Mouse (Mus musculus) midbrain, embryonic 13.5 days (tissue): Measurements from ENCODE around the gene Ust. TPM values are rescaled to one million over a fixed set of nuclear protein-coding genes. Genes with fewer than 3 reads are reported as not detected.
"Not testable (repeated sequence)": the region's sequence is repeated elsewhere in the genome, so short reads cannot be mapped to it uniquely, and the experiment has no call there.

ENCODE experiments used
- ATAC-seq: fragments of 200-750 bp; cut with Nextera tagmentation; 2 replicates; pipeline ENCODE4 v1.8.0; 2017; ENCODE audit warnings: mild to moderate bottlenecking, moderate TSS enrichment, moderate library complexity
- H3K27ac ChIP-seq: fragments of 300-500 bp; sonication (generic); 2 replicates; pipeline ENCODE4 v1.5.1; 2015; ENCODE audit warnings: inconsistent platforms, mild to moderate bottlenecking, moderate library complexity
- H3K27me3 ChIP-seq: fragments of 300-500 bp; sonication (generic); 2 replicates; pipeline ENCODE4 v1.6.1; 2015; ENCODE audit warnings: mild to moderate bottlenecking, inconsistent platforms
- H3K36me3 ChIP-seq: fragments of 300-500 bp; sonication (generic); 2 replicates; pipeline ENCODE4 v1.6.1; 2015; ENCODE audit warnings: mild to moderate bottlenecking, inconsistent platforms
- H3K4me1 ChIP-seq: fragments of 300-500 bp; sonication (generic); replicated peaks from 2 replicates; pipeline ENCODE4 v1.6.1; 2015; ENCODE audit warnings: inconsistent platforms
- H3K4me2 ChIP-seq: fragments of 300-500 bp; sonication (generic); replicated peaks from 2 replicates; pipeline ENCODE4 v1.6.1; 2015; ENCODE audit warnings: moderate library complexity, mild to moderate bottlenecking, inconsistent platforms
- H3K4me3 ChIP-seq: fragments of 300-500 bp; sonication (generic); replicated peaks from 2 replicates; pipeline ENCODE4 v1.5.1; 2015; ENCODE audit warnings: mild to moderate bottlenecking, inconsistent platforms
- H3K9ac ChIP-seq: fragments of 300-500 bp; sonication (generic); replicated peaks from 2 replicates; pipeline ENCODE4 v1.6.1; 2015; ENCODE audit warnings: mild to moderate bottlenecking, inconsistent platforms
- H3K9me3 ChIP-seq: fragments of 300-500 bp; sonication (generic); 2 replicates; pipeline ENCODE4 v1.6.1; 2016; ENCODE audit warnings: mild to moderate bottlenecking, inconsistent platforms
- WGBS: fragments of 180-500 bp; shearing (Covaris S2); methylation state at CpG from one replicate; pipeline ENCODE4 v1.1.7; 2015; 5-methylcytosine and 5-hydroxymethylcytosine counted together
- polyA plus RNA-seq: library from polyadenylated mRNA; unstranded; fragments of >200 nt; fragmentation: Nextera tagmentation; extraction: Ambion mirVana; gene quantifications from 2 replicates; pipeline ENCODE4 v1.2.1, GENCODE M21; 2015

Ust gene
- 2.6 and 2.7 TPM in 2 replicates for polyA plus RNA-seq

DNA sequence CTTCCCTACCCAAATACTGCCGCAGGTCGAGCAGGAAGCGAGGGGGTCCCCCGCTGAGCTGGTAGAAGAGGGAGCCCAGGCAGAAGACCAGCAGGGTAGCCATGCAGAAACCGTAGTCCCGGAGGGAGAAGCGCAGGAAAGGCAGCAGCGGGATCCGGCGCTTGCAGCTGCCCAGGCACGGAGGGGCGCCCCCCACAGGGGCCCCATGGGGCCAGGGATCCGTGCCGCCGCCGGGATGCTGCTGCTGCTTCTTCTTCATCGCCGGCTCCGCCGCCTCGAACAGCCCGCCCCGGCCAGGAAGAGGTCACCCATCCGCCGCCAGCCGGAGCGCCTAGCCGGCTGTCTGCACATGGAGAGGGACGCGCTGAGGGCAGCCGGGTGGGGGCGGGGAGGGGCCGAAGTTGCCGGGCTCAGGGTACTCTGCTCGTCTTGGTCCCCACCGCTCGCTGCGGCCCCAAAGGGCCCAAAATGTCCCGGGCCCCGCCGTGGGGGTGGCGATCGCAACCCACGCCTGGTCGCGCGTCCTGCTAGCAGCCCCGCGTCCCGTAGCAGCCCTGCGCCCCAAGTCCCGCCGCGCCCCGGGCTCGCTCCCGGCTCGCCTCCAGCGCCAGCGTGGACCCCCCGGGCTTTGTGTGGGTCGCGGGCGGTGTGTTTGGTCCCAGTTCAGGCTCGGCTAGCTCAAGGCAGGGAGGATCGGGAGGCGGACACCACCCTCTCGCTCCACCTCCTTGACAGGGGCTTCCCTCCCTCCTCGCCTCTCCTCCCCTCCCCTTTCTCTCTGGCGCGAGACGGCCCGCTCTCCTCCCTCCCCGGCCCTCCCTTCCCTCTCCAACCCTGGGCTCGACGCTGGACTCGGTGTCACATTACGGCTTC lies at the start of gene Ust:
TSS of gene Ust (minus strand) at position 685 of the 873 bp plus-strand sequence.
- H3K4me3 ChIP-seq, result peak within 1 kb of the TSS; percentile 80
- H3K27ac ChIP-seq, result no peak within 1 kb of the TSS
- ATAC-seq, result peak; percentile 91
- peaks cover 13% of the 10 kb centered on the region for H3K4me1 ChIP-seq
- peak within 1 kb of the TSS; percentile 81 for H3K9ac ChIP-seq
- H3K36me3 ChIP-seq, result no peaks in the 10 kb centered on the region
- H3K9me3 ChIP-seq, result peaks cover 5% of the 10 kb centered on the region; the same call in 1 of the 2 replicates
- H3K4me2 ChIP-seq, result peak within 1 kb of the TSS; percentile 96
- under 1% methylated on average over 66 of the region's 78 CpGs for WGBS
- H3K27me3 ChIP-seq, result peaks cover 35% of the 10 kb centered on the region

GRCm38 (mm10) chr10:8561366-8561765 lies 42.7 kb upstream of the Ust start:
- ATAC-seq, result no peak

GRCm38 (mm10) chr10:8559566-8559965 lies 40.9 kb upstream of the Ust start:
- not testable (repeated sequence) for ATAC-seq, H3K4me3 ChIP-seq, H3K9ac ChIP-seq, H3K36me3 ChIP-seq, H3K4me2 ChIP-seq, H3K27ac ChIP-seq, H3K4me1 ChIP-seq, H3K9me3 ChIP-seq, H3K27me3 ChIP-seq
- 60% methylated on average over 6 of the region's 6 CpGs for WGBS

More at GRCm38 (mm10) chr10:8561366-8561765, 42.7 kb upstream of the Ust start:
- H3K36me3 ChIP-seq, result no peaks in the 10 kb centered on the region
- H3K4me3 ChIP-seq, result no peak overlapping the region
- H3K4me1 ChIP-seq, result no peaks in the 10 kb centered on the region
- 89% methylated on average over 4 of the region's 4 CpGs for WGBS
- peaks cover 3% of the 10 kb centered on the region; the same call in 1 of the 2 replicates for H3K9me3 ChIP-seq
- H3K4me2 ChIP-seq, result no peak overlapping the region
- H3K9ac ChIP-seq, result no peak overlapping the region
- no peak overlapping the region for H3K27ac ChIP-seq
- no peaks in the 10 kb centered on the region for H3K27me3 ChIP-seq

DNA sequence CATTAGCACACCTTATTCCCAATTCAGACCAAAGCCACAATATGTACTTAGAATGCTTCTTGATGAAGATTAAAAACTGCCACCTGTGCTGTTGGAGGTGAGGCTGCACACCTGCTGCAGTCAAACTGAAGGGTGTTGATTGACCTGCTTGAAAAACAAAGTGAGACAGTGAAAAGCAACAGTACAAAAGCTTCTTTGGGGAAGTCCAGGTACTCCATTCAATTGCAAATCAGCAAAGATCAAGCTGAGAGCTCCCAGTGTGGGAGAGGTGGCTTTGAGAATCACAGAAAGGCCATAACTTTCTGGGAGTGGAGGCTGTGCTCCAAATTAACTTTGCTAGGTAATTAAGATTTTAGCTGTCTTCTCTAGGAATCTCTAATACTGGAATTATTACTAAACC lies 33.6 kb upstream of the Ust start:
- not testable (repeated sequence) for H3K27ac ChIP-seq, H3K4me1 ChIP-seq, H3K36me3 ChIP-seq, H3K9ac ChIP-seq, H3K4me2 ChIP-seq, H3K27me3 ChIP-seq, ATAC-seq, H3K4me3 ChIP-seq
- H3K9me3 ChIP-seq, result peaks cover 13% of the 10 kb centered on the region; the same call in 1 of the 2 replicates

DNA sequence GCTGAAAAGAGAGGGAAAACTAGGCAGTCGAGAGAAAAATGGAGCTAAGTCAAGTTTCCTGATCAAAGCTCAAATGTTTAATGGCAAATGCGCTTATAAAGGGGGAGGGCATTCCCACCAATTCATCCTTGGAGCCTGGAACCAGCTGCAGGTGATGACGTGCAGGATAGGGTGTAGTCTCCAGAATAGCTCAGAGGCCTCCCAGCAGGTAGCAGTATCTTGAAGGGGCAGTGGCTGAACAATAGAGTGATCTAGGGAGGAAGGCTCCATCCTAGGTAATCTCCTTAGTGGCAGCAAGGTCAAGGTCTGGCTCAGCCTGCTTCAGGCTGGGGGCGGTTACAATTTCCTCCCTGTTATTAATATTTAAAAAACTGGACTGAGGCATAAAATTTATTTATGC lies 33.0 kb upstream of the Ust start:
- not testable (repeated sequence) for ATAC-seq, H3K4me2 ChIP-seq, H3K4me1 ChIP-seq, H3K4me3 ChIP-seq, H3K27ac ChIP-seq, H3K9ac ChIP-seq, H3K36me3 ChIP-seq, H3K27me3 ChIP-seq
- peaks cover 12% of the 10 kb centered on the region; the same call in 1 of the 2 replicates for H3K9me3 ChIP-seq
- 96% methylated on average over 4 of the region's 4 CpGs for WGBS

GRCm38 (mm10) chr10:8541514-8541913 lies 22.9 kb upstream of the Ust start:
- H3K4me3 ChIP-seq, result no peak overlapping the region
- no peak for ATAC-seq
- no peak overlapping the region for H3K27ac ChIP-seq
- peaks cover 3% of the 10 kb centered on the region for H3K4me1 ChIP-seq
- 9% methylated on average over 1 of the region's 1 CpGs for WGBS
- no peaks in the 10 kb centered on the region for H3K9me3 ChIP-seq
- no peak overlapping the region for H3K9ac ChIP-seq
- no peaks in the 10 kb centered on the region for H3K36me3 ChIP-seq
- H3K4me2 ChIP-seq, result no peak overlapping the region
- no peaks in the 10 kb centered on the region for H3K27me3 ChIP-seq

DNA sequence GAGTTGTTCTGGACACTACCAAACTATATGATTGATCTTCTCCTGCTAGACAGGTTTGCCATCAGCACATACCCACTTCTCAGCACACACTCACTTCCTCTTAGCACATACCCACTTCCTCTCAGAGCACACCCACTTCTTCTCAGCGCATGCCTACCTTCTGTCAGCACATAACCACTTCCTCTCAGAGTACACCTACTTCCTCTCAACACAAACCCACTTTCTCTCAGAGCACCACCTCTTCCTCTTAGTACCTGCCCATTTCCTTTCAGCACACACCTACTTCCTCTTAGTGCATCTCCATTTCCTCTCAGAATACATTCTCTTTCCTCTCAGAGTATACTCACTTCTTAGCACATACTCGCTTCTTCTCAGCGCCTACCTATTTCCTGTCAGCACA lies 16.8 kb upstream of the Ust start:
- 98% methylated on average over 3 of the region's 3 CpGs for WGBS

DNA sequence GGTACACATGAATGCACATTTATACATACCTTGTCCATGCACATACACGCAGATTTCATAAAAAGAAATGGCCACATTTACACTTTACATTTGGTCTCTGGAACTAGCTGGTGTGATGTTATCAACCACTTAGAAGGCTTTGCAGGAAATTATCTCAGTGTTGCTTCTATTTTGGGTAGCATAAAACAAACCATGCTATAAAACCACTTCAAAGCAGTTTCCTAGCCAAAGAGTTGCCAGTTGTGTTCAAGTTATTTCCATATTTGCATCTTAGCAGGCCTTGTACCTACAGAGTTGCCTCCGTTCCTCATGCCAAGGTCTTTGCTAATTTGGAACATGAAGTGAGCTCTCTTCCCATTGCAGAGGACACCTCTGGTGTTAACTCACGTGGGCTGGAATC lies 13.0 kb upstream of the Ust start:
- Histone ChIP-seq H3K36me3 (no peaks in the 10 kb centered on the region), H3K9ac (no peak overlapping the region), H3K27ac (no peak overlapping the region), H3K4me3 (no peak overlapping the region), H3K4me2 (no peak overlapping the region), H3K27me3 (no peaks in the 10 kb centered on the region), H3K4me1 (no peaks in the 10 kb centered on the region), H3K9me3 (no peaks in the 10 kb centered on the region)
- 85% methylated on average over 3 of the region's 3 CpGs for WGBS
- no peak for ATAC-seq

More for the DNA sequence above, 16.8 kb upstream of the Ust start:
- no peak overlapping the region for H3K4me2 ChIP-seq
- H3K4me1 ChIP-seq, result peaks cover 3% of the 10 kb centered on the region
- ATAC-seq, result no peak
- H3K9ac ChIP-seq, result no peak overlapping the region
- H3K9me3 ChIP-seq, result no peaks in the 10 kb centered on the region
- H3K36me3 ChIP-seq, result no peaks in the 10 kb centered on the region
- H3K27ac ChIP-seq, result no peak overlapping the region
- H3K27me3 ChIP-seq, result no peaks in the 10 kb centered on the region
- no peak overlapping the region for H3K4me3 ChIP-seq

- Histone ChIP-seq H3K27me3 (no peaks in the 10 kb centered on the region), H3K36me3 (no peaks in the 10 kb centered on the region), H3K27ac (no peak overlapping the region), H3K9me3 (no peaks in the 10 kb centered on the region), H3K9ac (no peak overlapping the region), H3K4me3 (no peak overlapping the region), H3K4me2 (no peak overlapping the region), H3K4me1 (no peaks in the 10 kb centered on the region)
- ATAC-seq, result no peak
- WGBS, result 78% methylated on average over 4 of the region's 4 CpGs
These were observed 12.0 kb upstream of the Ust start for GRCm38 (mm10) chr10:8530505-8531051.

GRCm38 (mm10) chr10:8529173-8529572 lies 10.5 kb upstream of the Ust start:
- 37% methylated on average over 7 of the region's 7 CpGs for WGBS
- Histone ChIP-seq H3K9ac (no peak overlapping the region), H3K4me1 (no peaks in the 10 kb centered on the region), H3K4me3 (no peak overlapping the region), H3K27ac (no peak overlapping the region), H3K27me3 (no peaks in the 10 kb centered on the region), H3K36me3 (no peaks in the 10 kb centered on the region), H3K9me3 (no peaks in the 10 kb centered on the region), H3K4me2 (no peak overlapping the region)
- no peak for ATAC-seq

DNA sequence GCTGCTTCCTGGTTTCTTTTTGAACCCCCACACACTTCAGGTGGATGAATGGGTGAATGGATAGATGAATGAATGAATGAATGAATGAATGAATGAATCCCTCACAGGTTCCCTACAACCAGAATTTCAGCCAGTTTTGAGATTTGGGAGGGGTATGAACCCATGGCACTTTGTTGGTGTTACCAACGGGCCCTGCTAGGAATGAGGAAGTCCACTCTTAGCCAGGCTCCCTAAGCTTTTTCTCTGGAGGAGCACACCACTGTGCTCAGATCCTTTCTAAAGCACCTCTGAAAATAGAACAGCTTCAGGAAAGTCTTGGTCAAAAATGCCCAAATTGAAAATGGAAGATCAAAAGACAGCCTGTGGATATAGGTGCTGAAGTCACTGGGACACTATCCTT lies 6.7 kb upstream of the Ust start:
- H3K4me1 ChIP-seq, result no peaks in the 10 kb centered on the region
- WGBS, result 93% methylated on average over 1 of the region's 1 CpGs
- no peak overlapping the region for H3K4me3 ChIP-seq
- H3K9me3 ChIP-seq, result no peaks in the 10 kb centered on the region
- H3K27me3 ChIP-seq, result no peaks in the 10 kb centered on the region
- H3K4me2 ChIP-seq, result no peak overlapping the region
- H3K36me3 ChIP-seq, result no peaks in the 10 kb centered on the region
- no peak overlapping the region for H3K27ac ChIP-seq
- no peak overlapping the region for H3K9ac ChIP-seq
- ATAC-seq, result no peak

- Histone ChIP-seq H3K27me3 (peaks cover 20% of the 10 kb centered on the region), H3K9ac (no peak overlapping the region), H3K9me3 (no peaks in the 10 kb centered on the region), H3K27ac (no peak overlapping the region), H3K36me3 (no peaks in the 10 kb centered on the region), H3K4me1 (peaks cover 13% of the 10 kb centered on the region), H3K4me3 (no peak overlapping the region), H3K4me2 (no peak overlapping the region)
- WGBS, result 63% methylated on average over 6 of the region's 6 CpGs
- no peak for ATAC-seq
These were observed 2.9 kb upstream of the Ust start for GRCm38 (mm10) chr10:8521536-8521935.
